Mouse (Mus musculus): Measurements from ENCODE around the gene Slc5a3. TPM values are rescaled to one million over a fixed set of nuclear protein-coding genes. Genes with fewer than 3 reads are reported as not detected.

The Slc5a3 gene
- polyA plus RNA-seq, 1 experiment from 2014 or later = 5.7 TPM

GRCm38 (mm10) chr16:92034676-92035075 is 23.4 kb upstream of the Slc5a3 start:
- no peak for ATAC-seq (replicated peaks; ENCODE audit: insufficient number of reproducible peaks, low FRiP score, low TSS enrichment)
- Histone ChIP-seq H3K36me3 (ENCODE audit: control insufficient read depth, insufficient read depth, low read length) (no peaks in the 10 kb centered on the region), H3K4me2 (no peak overlapping the region), H3K9me3 (replicated peaks; ENCODE audit: control insufficient read depth, low read length) (no peaks in the 10 kb centered on the region), H3K4me1 (ENCODE audit: control insufficient read depth, insufficient read depth, low read length) (no peaks in the 10 kb centered on the region), H3K4me3 (ENCODE audit: low read depth, low read length) (no peak overlapping the region), H3K27ac (ENCODE audit: low read depth, low read length) (no peak overlapping the region), H3K9ac (ENCODE audit: low read depth, low read length) (no peak overlapping the region), H3K27me3 (ENCODE audit: control insufficient read depth, insufficient read depth, low read length) (no peaks in the 10 kb centered on the region)
- WGBS (ENCODE audit: insufficient replicate concordance) = 70% methylated on average over 5 of the region's 5 CpGs

GRCm38 (mm10) chr16:92036701-92037100 is 21.4 kb upstream of the Slc5a3 start:
- H3K9me3 ChIP-seq (replicated peaks; ENCODE audit: control insufficient read depth, low read length) = no peaks in the 10 kb centered on the region
- H3K4me2 ChIP-seq = no peak overlapping the region
- no peak overlapping the region for H3K4me3 ChIP-seq (ENCODE audit: low read depth, low read length)
- 51% methylated on average over 8 of the region's 8 CpGs for WGBS (ENCODE audit: insufficient replicate concordance)
- H3K36me3 ChIP-seq (ENCODE audit: control insufficient read depth, insufficient read depth, low read length) = no peaks in the 10 kb centered on the region
- no peak overlapping the region for H3K27ac ChIP-seq (ENCODE audit: low read depth, low read length)
- no peak overlapping the region for H3K9ac ChIP-seq (ENCODE audit: low read depth, low read length)
- no peak for ATAC-seq (replicated peaks; ENCODE audit: insufficient number of reproducible peaks, low FRiP score, low TSS enrichment)
- no peaks in the 10 kb centered on the region for H3K4me1 ChIP-seq (ENCODE audit: control insufficient read depth, insufficient read depth, low read length)
- H3K27me3 ChIP-seq (ENCODE audit: control insufficient read depth, insufficient read depth, low read length) = no peaks in the 10 kb centered on the region

DNA sequence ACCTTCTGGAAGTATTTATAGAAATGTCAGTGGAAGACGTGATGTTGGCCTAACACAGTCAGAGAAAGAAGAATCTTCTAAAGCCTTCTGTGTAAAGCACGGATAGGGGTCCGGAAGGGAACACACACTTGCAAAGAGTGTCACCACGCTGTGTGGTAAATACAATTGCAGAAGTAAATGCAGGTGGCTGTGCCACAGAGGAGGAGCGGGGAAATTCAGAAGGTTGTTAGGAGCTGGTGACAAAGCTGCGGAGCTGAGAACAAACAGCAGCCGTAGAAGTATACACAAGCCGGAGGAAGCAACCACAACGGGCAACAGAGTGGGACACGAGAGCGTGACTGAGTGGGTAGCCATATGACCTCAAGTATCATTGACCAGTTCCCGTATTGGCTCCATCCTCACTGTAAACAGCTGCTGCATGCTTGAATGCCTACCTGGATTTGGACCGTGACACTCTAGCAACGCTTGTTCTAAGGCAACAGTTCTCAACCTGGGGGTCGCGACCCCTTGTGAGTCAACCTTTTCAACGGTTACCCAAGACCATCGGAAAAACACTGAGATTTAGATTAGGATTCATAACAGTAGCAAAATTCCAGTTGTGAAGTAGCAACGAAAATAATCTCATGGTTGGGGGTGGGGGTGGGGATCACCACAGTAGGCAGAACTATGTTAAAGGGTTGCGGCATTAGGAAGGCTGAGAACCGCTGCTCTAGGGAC is 20.1 kb upstream of the Slc5a3 start:
- WGBS (ENCODE audit: insufficient replicate concordance) = 84% methylated on average over 21 of the region's 21 CpGs
- no peak overlapping the region for H3K4me3 ChIP-seq (ENCODE audit: low read depth, low read length)

GRCm38 (mm10) chr16:92039421-92039820 is 18.7 kb upstream of the Slc5a3 start:
- ATAC-seq (replicated peaks; ENCODE audit: insufficient number of reproducible peaks, low FRiP score, low TSS enrichment) = no peak
- no peaks in the 10 kb centered on the region for H3K27me3 ChIP-seq (ENCODE audit: control insufficient read depth, insufficient read depth, low read length)
- WGBS (ENCODE audit: insufficient replicate concordance) = 86% methylated on average over 7 of the region's 7 CpGs
- no peak overlapping the region for H3K4me3 ChIP-seq (ENCODE audit: low read depth, low read length)
- H3K36me3 ChIP-seq (ENCODE audit: control insufficient read depth, insufficient read depth, low read length) = no peaks in the 10 kb centered on the region
- no peaks in the 10 kb centered on the region for H3K4me1 ChIP-seq (ENCODE audit: control insufficient read depth, insufficient read depth, low read length)
- no peak overlapping the region for H3K9ac ChIP-seq (ENCODE audit: low read depth, low read length)
- H3K27ac ChIP-seq (ENCODE audit: low read depth, low read length) = no peak overlapping the region
- no peak overlapping the region for H3K4me2 ChIP-seq
- no peaks in the 10 kb centered on the region for H3K9me3 ChIP-seq (replicated peaks; ENCODE audit: control insufficient read depth, low read length)

More for the DNA sequence above, 20.1 kb upstream of the Slc5a3 start:
- Histone ChIP-seq H3K9me3 (replicated peaks; ENCODE audit: control insufficient read depth, low read length) (no peaks in the 10 kb centered on the region), H3K4me2 (no peak overlapping the region), H3K4me1 (ENCODE audit: control insufficient read depth, insufficient read depth, low read length) (no peaks in the 10 kb centered on the region), H3K27me3 (ENCODE audit: control insufficient read depth, insufficient read depth, low read length) (no peaks in the 10 kb centered on the region), H3K36me3 (ENCODE audit: control insufficient read depth, insufficient read depth, low read length) (no peaks in the 10 kb centered on the region), H3K27ac (ENCODE audit: low read depth, low read length) (no peak overlapping the region), H3K9ac (ENCODE audit: low read depth, low read length) (no peak overlapping the region)
- ATAC-seq (replicated peaks; ENCODE audit: insufficient number of reproducible peaks, low FRiP score, low TSS enrichment) = no peak

DNA sequence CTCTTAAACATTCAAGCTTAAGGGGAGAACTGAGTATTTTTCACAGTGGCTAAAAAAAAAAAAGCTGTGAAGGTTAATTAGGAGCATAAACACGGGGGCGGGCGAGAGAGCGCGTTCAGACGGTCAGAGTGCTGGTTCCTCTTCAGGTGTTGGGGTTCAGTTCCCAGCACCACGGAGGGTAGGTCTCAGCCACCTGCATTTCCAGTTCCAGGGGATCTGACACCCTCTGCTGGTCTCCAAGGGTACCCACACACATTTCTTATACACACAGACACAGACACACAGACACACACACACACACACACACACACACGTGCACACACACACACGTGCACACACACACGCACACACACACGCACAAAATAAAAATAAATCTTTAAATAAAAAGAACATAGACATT is 18.2 kb upstream of the Slc5a3 start:
- no peak overlapping the region for H3K9ac ChIP-seq (ENCODE audit: low read depth, low read length)
- no peaks in the 10 kb centered on the region for H3K4me1 ChIP-seq (ENCODE audit: control insufficient read depth, insufficient read depth, low read length)
- 88% methylated on average over 11 of the region's 11 CpGs for WGBS (ENCODE audit: insufficient replicate concordance)

GRCm38 (mm10) chr16:92051777-92052310 is 6.3 kb upstream of the Slc5a3 start:
- Histone ChIP-seq H3K27me3 (ENCODE audit: control insufficient read depth, insufficient read depth, low read length) (no peaks in the 10 kb centered on the region), H3K9ac (ENCODE audit: low read depth, low read length) (no peak overlapping the region), H3K4me3 (ENCODE audit: low read depth, low read length) (no peak overlapping the region), H3K4me2 (no peak overlapping the region), H3K36me3 (ENCODE audit: control insufficient read depth, insufficient read depth, low read length) (no peaks in the 10 kb centered on the region; the same call in 1 of the 2 replicates), H3K4me1 (ENCODE audit: control insufficient read depth, insufficient read depth, low read length) (peaks cover 7% of the 10 kb centered on the region; the same call in 1 of the 2 replicates), H3K27ac (ENCODE audit: low read depth, low read length) (no peak overlapping the region), H3K9me3 (replicated peaks; ENCODE audit: control insufficient read depth, low read length) (peaks cover 7% of the 10 kb centered on the region)
- 83% methylated on average over 7 of the region's 7 CpGs for WGBS (ENCODE audit: insufficient replicate concordance)
- no peak for ATAC-seq (replicated peaks; ENCODE audit: insufficient number of reproducible peaks, low FRiP score, low TSS enrichment)

More for the DNA sequence above, 18.2 kb upstream of the Slc5a3 start:
- no peak overlapping the region for H3K4me2 ChIP-seq
- H3K27ac ChIP-seq (ENCODE audit: low read depth, low read length) = no peak overlapping the region
- H3K36me3 ChIP-seq (ENCODE audit: control insufficient read depth, insufficient read depth, low read length) = no peaks in the 10 kb centered on the region
- no peak for ATAC-seq (replicated peaks; ENCODE audit: insufficient number of reproducible peaks, low FRiP score, low TSS enrichment)
- H3K4me3 ChIP-seq (ENCODE audit: low read depth, low read length) = no peak overlapping the region
- no peaks in the 10 kb centered on the region for H3K9me3 ChIP-seq (replicated peaks; ENCODE audit: control insufficient read depth, low read length)
- H3K27me3 ChIP-seq (ENCODE audit: control insufficient read depth, insufficient read depth, low read length) = no peaks in the 10 kb centered on the region

GRCm38 (mm10) chr16:92052569-92052968 is 5.6 kb upstream of the Slc5a3 start:
- H3K4me2 ChIP-seq = no peak overlapping the region
- H3K9me3 ChIP-seq (replicated peaks; ENCODE audit: control insufficient read depth, low read length) = peaks cover 7% of the 10 kb centered on the region
- H3K4me3 ChIP-seq (ENCODE audit: low read depth, low read length) = no peak overlapping the region
- H3K9ac ChIP-seq (ENCODE audit: low read depth, low read length) = no peak overlapping the region
- H3K27me3 ChIP-seq (ENCODE audit: control insufficient read depth, insufficient read depth, low read length) = no peaks in the 10 kb centered on the region
- no peak for ATAC-seq (replicated peaks; ENCODE audit: insufficient number of reproducible peaks, low FRiP score, low TSS enrichment)
- H3K27ac ChIP-seq (ENCODE audit: low read depth, low read length) = no peak overlapping the region
- 75% methylated on average over 10 of the region's 10 CpGs for WGBS (ENCODE audit: insufficient replicate concordance)
- H3K36me3 ChIP-seq (ENCODE audit: control insufficient read depth, insufficient read depth, low read length) = no peaks in the 10 kb centered on the region; the same call in 1 of the 2 replicates
- H3K4me1 ChIP-seq (ENCODE audit: control insufficient read depth, insufficient read depth, low read length) = peaks cover 12% of the 10 kb centered on the region; the same call in 1 of the 2 replicates

- no peak overlapping the region for H3K4me2 ChIP-seq
- H3K4me3 ChIP-seq (ENCODE audit: low read depth, low read length) = no peak overlapping the region
- ATAC-seq (replicated peaks; ENCODE audit: insufficient number of reproducible peaks, low FRiP score, low TSS enrichment) = no peak
- H3K36me3 ChIP-seq (ENCODE audit: control insufficient read depth, insufficient read depth, low read length) = peaks cover 3% of the 10 kb centered on the region; the same call in 1 of the 2 replicates
- peaks cover 8% of the 10 kb centered on the region; the same call in 1 of the 2 replicates for H3K4me1 ChIP-seq (ENCODE audit: control insufficient read depth, insufficient read depth, low read length)
- no peak overlapping the region; the same call in 1 of the 2 replicates for H3K27ac ChIP-seq (ENCODE audit: low read depth, low read length)
- H3K27me3 ChIP-seq (ENCODE audit: control insufficient read depth, insufficient read depth, low read length) = no peaks in the 10 kb centered on the region
- H3K9ac ChIP-seq (ENCODE audit: low read depth, low read length) = no peak overlapping the region
- peaks cover 7% of the 10 kb centered on the region for H3K9me3 ChIP-seq (replicated peaks; ENCODE audit: control insufficient read depth, low read length)
- 13% methylated on average over 2 of the region's 2 CpGs for WGBS (ENCODE audit: insufficient replicate concordance)
Measured at GRCm38 (mm10) chr16:92056711-92057110, 1.4 kb upstream of the Slc5a3 start.

Data from heart, embryonic 11.5 days (tissue).